Mouse (Mus musculus) MEL (cell line): ENCODE data around the gene Zfp51. TPM values are rescaled to one million over a fixed set of nuclear protein-coding genes. Genes with fewer than 3 reads are reported as not detected.

Source experiments
- DNase-seq: peaks from one replicate; pipeline ENCODE4 v3.0.0; 2011; ENCODE audit warnings: low read depth, low spot score
- H3K27ac ChIP-seq: 2 replicates; pipeline ENCODE4 v1.5.1; 2012; ENCODE audit warnings: low read depth, mild to moderate bottlenecking, control low read depth, low read length, moderate library complexity; ENCODE audit not compliant: control insufficient read depth
- H3K27me3 ChIP-seq, 2 experiments: fragments of 150-350 bp in 1 of 2; sonication (generic) in 1 of 2; 2 replicates each; pipeline ENCODE4 v1.6.1; 2012; ENCODE audit warnings: low read length in 2 of 2, mild to moderate bottlenecking in 2 of 2, improper control_type of control experiment in 1 of 2, moderate library complexity in 1 of 2; ENCODE audit not compliant: insufficient read depth in 2 of 2, control insufficient read depth in 1 of 2
- H3K36me3 ChIP-seq, 2 experiments: 2 replicates each; pipeline ENCODE4 v1.6.1; 2012 to 2014; ENCODE audit warnings: low read length in 2 of 2, improper control_type of control experiment in 1 of 2, inconsistent platforms in 1 of 2, mild to moderate bottlenecking in 1 of 2; ENCODE audit not compliant: insufficient read depth in 2 of 2, control insufficient read depth in 1 of 2
- H3K4me1 ChIP-seq, 2 experiments: fragments of 150-350 bp in 1 of 2; sonication (generic) in 1 of 2; 2 replicates each; pipeline ENCODE4 v1.6.1; 2012; ENCODE audit warnings: low read length in 2 of 2, improper control_type of control experiment in 1 of 2, mild to moderate bottlenecking in 1 of 2; ENCODE audit not compliant: insufficient read depth in 2 of 2, control insufficient read depth in 1 of 2
- H3K4me3 ChIP-seq, 2 experiments: fragments of 150-350 bp in 1 of 2; sonication (generic) in 1 of 2; 2 replicates each; pipeline ENCODE4 v1.5.1; 2012; ENCODE audit warnings: low read depth in 2 of 2, low read length in 2 of 2, mild to moderate bottlenecking in 2 of 2, moderate library complexity in 2 of 2, control low read depth in 1 of 2, improper control_type of control experiment in 1 of 2; ENCODE audit not compliant: control insufficient read depth in 1 of 2, insufficient read depth in 1 of 2
- H3K79me2 ChIP-seq: 2 replicates; pipeline ENCODE4 v1.6.1; 2012; ENCODE audit warnings: mild to moderate bottlenecking, low read length, moderate library complexity; ENCODE audit not compliant: control insufficient read depth, poor library complexity, insufficient read depth
- H3K9ac ChIP-seq: 2 replicates; pipeline ENCODE4 v1.6.1; 2012; ENCODE audit warnings: low read depth, mild to moderate bottlenecking, control low read depth, low read length, moderate library complexity; ENCODE audit not compliant: control insufficient read depth, poor library complexity, severe bottlenecking
- H3K9me3 ChIP-seq: fragments of 150-350 bp; sonication (generic); replicated peaks from 2 replicates; pipeline ENCODE4 v1.6.1; 2012; ENCODE audit warnings: mild to moderate bottlenecking, low read length, improper control_type of control experiment, moderate library complexity; ENCODE audit not compliant: insufficient read depth
- BHLHE40 ChIP-seq: IDR thresholded peaks from 2 replicates; pipeline ENCODE4 v1.6.1; 2012; ENCODE audit warnings: low read depth, mild to moderate bottlenecking, inconsistent platforms, low read length, improper control_type of control experiment, borderline replicate concordance
- CHD1 ChIP-seq: IDR thresholded peaks from 2 replicates; pipeline ENCODE4 v1.6.1; 2012; ENCODE audit warnings: low read depth, mild to moderate bottlenecking, inconsistent platforms, low read length, improper control_type of control experiment
- CHD2 ChIP-seq: IDR thresholded peaks from 2 replicates; pipeline ENCODE4 v1.6.1; 2011; ENCODE audit warnings: low read length, improper control_type of control experiment
- E2F4 ChIP-seq: IDR thresholded peaks from 2 replicates; pipeline ENCODE4 v1.6.1; 2011; ENCODE audit warnings: low read depth, low read length, improper control_type of control experiment, borderline replicate concordance
- ELF1 ChIP-seq: IDR thresholded peaks from 2 replicates; pipeline ENCODE4 v1.6.1; 2014; ENCODE audit warnings: low read depth, mild to moderate bottlenecking, inconsistent platforms, low read length, improper control_type of control experiment, moderate library complexity
- EP300 ChIP-seq, 2 experiments: IDR thresholded peaks; 2 replicates each; pipeline ENCODE4 v1.6.1; 2011; ENCODE audit warnings: improper control_type of control experiment in 2 of 2, low read length in 2 of 2, low read depth in 1 of 2, mild to moderate bottlenecking in 1 of 2
- ETS1 ChIP-seq: IDR thresholded peaks from 2 replicates; pipeline ENCODE4 v1.6.1; 2012; ENCODE audit warnings: low read depth, mild to moderate bottlenecking, inconsistent platforms, low read length, improper control_type of control experiment, moderate library complexity
- GABPA ChIP-seq: IDR thresholded peaks from 2 replicates; pipeline ENCODE4 v1.6.1; 2012; ENCODE audit warnings: low read depth, mild to moderate bottlenecking, inconsistent platforms, low read length, improper control_type of control experiment, moderate library complexity
- GATA1 ChIP-seq: IDR thresholded peaks from 2 replicates; pipeline ENCODE4 v1.6.1; 2011; ENCODE audit warnings: low read depth, low read length, improper control_type of control experiment
- HCFC1 ChIP-seq: IDR thresholded peaks from 2 replicates; pipeline ENCODE4 v1.6.1; 2012; ENCODE audit warnings: low read depth, mild to moderate bottlenecking, inconsistent platforms, low read length, improper control_type of control experiment, moderate library complexity
- JUND ChIP-seq: IDR thresholded peaks from 2 replicates; pipeline ENCODE4 v1.6.1; 2011; ENCODE audit warnings: low read depth, mild to moderate bottlenecking, improper control_type of control experiment, low read length
- KAT2A ChIP-seq: conservative IDR thresholded peaks from 2 replicates; pipeline ENCODE4 v1.6.1; 2012; ENCODE audit warnings: low read depth, low read length, improper control_type of control experiment, inconsistent platforms
- MAFK ChIP-seq: IDR thresholded peaks from 2 replicates; pipeline ENCODE4 v1.6.1; 2011; ENCODE audit warnings: low read depth, mild to moderate bottlenecking, low read length, improper control_type of control experiment, borderline replicate concordance
- MAZ ChIP-seq: IDR thresholded peaks from 2 replicates; pipeline ENCODE4 v1.6.1; 2012; ENCODE audit warnings: low read depth, mild to moderate bottlenecking, inconsistent platforms, low read length, improper control_type of control experiment
- MEF2A ChIP-seq: IDR thresholded peaks from 2 replicates; pipeline ENCODE4 v1.6.1; 2014; ENCODE audit warnings: low read depth, mild to moderate bottlenecking, inconsistent platforms, low read length, improper control_type of control experiment; ENCODE audit not compliant: poor library complexity, insufficient replicate concordance, severe bottlenecking; ENCODE audit errors: extremely low read depth
- MYB ChIP-seq: IDR thresholded peaks from 2 replicates; pipeline ENCODE4 v1.6.1; 2011; ENCODE audit warnings: mild to moderate bottlenecking, low read depth, low read length, improper control_type of control experiment
- MYC ChIP-seq: IDR thresholded peaks from 2 replicates; pipeline ENCODE4 v1.6.1; 2011; ENCODE audit warnings: low read depth, mild to moderate bottlenecking, low read length, improper control_type of control experiment, moderate library complexity
- NELFE ChIP-seq: IDR thresholded peaks from 2 replicates; pipeline ENCODE4 v1.6.1; 2011; ENCODE audit warnings: low read depth, low read length, improper control_type of control experiment
- NRF1 ChIP-seq: IDR thresholded peaks from 2 replicates; pipeline ENCODE4 v1.6.1; 2014; ENCODE audit warnings: low read depth, mild to moderate bottlenecking, inconsistent platforms, low read length, improper control_type of control experiment, moderate library complexity; ENCODE audit not compliant: poor library complexity, insufficient read depth, severe bottlenecking
- POLR2A ChIP-seq, 2 experiments: IDR thresholded peaks; 2 replicates each; pipeline ENCODE4 v1.6.1; 2011 to 2012; ENCODE audit warnings: low read length in 2 of 2, mild to moderate bottlenecking in 2 of 2, control low read depth in 1 of 2, improper control_type of control experiment in 1 of 2, low read depth in 1 of 2, moderate library complexity in 1 of 2; ENCODE audit not compliant: control insufficient read depth in 1 of 2, insufficient read depth in 1 of 2, poor library complexity in 1 of 2
- POLR2AphosphoS5 ChIP-seq: IDR thresholded peaks from 2 replicates; pipeline ENCODE4 v1.6.1; 2012; ENCODE audit warnings: low read depth, borderline replicate concordance, mild to moderate bottlenecking, inconsistent platforms, low read length, moderate library complexity, mixed read lengths
- RAD21 ChIP-seq: IDR thresholded peaks from 2 replicates; pipeline ENCODE4 v1.6.1; 2011; ENCODE audit warnings: mild to moderate bottlenecking, low read depth, low read length, improper control_type of control experiment
- SIN3A ChIP-seq: IDR thresholded peaks from 2 replicates; pipeline ENCODE4 v1.6.1; 2012; ENCODE audit warnings: low read length, improper control_type of control experiment, inconsistent platforms
- SMC3 ChIP-seq: IDR thresholded peaks from 2 replicates; pipeline ENCODE4 v1.6.1; 2011; ENCODE audit warnings: low read depth, low read length, improper control_type of control experiment
- TAL1 ChIP-seq: IDR thresholded peaks from 2 replicates; pipeline ENCODE4 v1.6.1; 2012; ENCODE audit warnings: mild to moderate bottlenecking, inconsistent platforms, low read length, moderate library complexity, mixed read lengths
- TBP ChIP-seq: IDR thresholded peaks from 2 replicates; pipeline ENCODE4 v1.8.0; 2011; ENCODE audit warnings: low read depth, low read length, improper control_type of control experiment
- TCF12 ChIP-seq: IDR thresholded peaks from 2 replicates; pipeline ENCODE4 v1.6.1; 2014; ENCODE audit warnings: low read depth, mild to moderate bottlenecking, inconsistent platforms, low read length, improper control_type of control experiment, moderate library complexity
- UBTF ChIP-seq: IDR thresholded peaks from 2 replicates; pipeline ENCODE4 v1.6.1; 2012; ENCODE audit warnings: low read depth, mild to moderate bottlenecking, inconsistent platforms, low read length, improper control_type of control experiment, moderate library complexity, borderline replicate concordance; ENCODE audit not compliant: insufficient read depth
- USF1 ChIP-seq: IDR thresholded peaks from 2 replicates; pipeline ENCODE4 v1.6.1; 2014; ENCODE audit warnings: low read depth, mild to moderate bottlenecking, inconsistent platforms, low read length, improper control_type of control experiment, moderate library complexity
- USF2 ChIP-seq, 2 experiments: IDR thresholded peaks; 2 replicates each; pipeline ENCODE4 v1.6.1; 2011 to 2012; ENCODE audit warnings: improper control_type of control experiment in 2 of 2, low read length in 2 of 2, borderline replicate concordance in 1 of 2, inconsistent platforms in 1 of 2, low read depth in 1 of 2, mild to moderate bottlenecking in 1 of 2; ENCODE audit not compliant: insufficient read depth in 1 of 2
- ZC3H11A ChIP-seq: IDR thresholded peaks from 2 replicates; pipeline ENCODE4 v1.6.1; 2012; ENCODE audit warnings: low read depth, mild to moderate bottlenecking, inconsistent platforms, low read length, improper control_type of control experiment
- ZKSCAN1 ChIP-seq: IDR thresholded peaks from 2 replicates; pipeline ENCODE4 v1.6.1; 2012; ENCODE audit warnings: low read depth, mild to moderate bottlenecking, inconsistent platforms, low read length, improper control_type of control experiment, moderate library complexity
- ZMIZ1 ChIP-seq: IDR thresholded peaks from 2 replicates; pipeline ENCODE4 v1.6.1; 2012; ENCODE audit warnings: low read depth, mild to moderate bottlenecking, inconsistent platforms, low read length, improper control_type of control experiment, moderate library complexity
- ZNF384 ChIP-seq: IDR thresholded peaks from 2 replicates; pipeline ENCODE4 v1.6.1; 2012; ENCODE audit warnings: low read depth, mild to moderate bottlenecking, inconsistent platforms, low read length, improper control_type of control experiment
- polyA plus RNA-seq, 2 experiments: library from polyadenylated mRNA; stranded (reverse) in 1 of 2; unstranded in 1 of 2; fragments of >175 nt in 1 of 2; fragments of >200 nt in 1 of 2; gene quantifications; 2 replicates each; pipeline versions ENCODE4 v1.2.1 to v1.2.4; 2012; ENCODE audit warnings: low replicate concordance in 2 of 2, low read depth in 1 of 2; ENCODE audit not compliant: insufficient read length in 2 of 2, insufficient read depth in 1 of 2, missing spikeins in 1 of 2
- total RNA-seq: library from RNA; depleted of rRNA; stranded (reverse); fragments of 300-350 nt; gene quantifications from 2 replicates; pipeline ENCODE4 v1.2.3, GENCODE M21; 2012

The Zfp51 gene
- total and polyA plus RNA-seq, 3 experiments = 3.5 to 5.5 TPM; not detected in 1

- H3K36me3 ChIP-seq = peaks cover 0 to 10% of the 10 kb centered on the region in 2 experiments; a peak in 1 of 4 replicates
- H3K9me3 ChIP-seq = no peaks in the 10 kb centered on the region
- H3K9ac ChIP-seq = peak within 1 kb of the TSS; percentile 65
- no peaks in the 10 kb centered on the region for H3K27me3 ChIP-seq
- peak within 1 kb of the TSS; percentile 71 to 72 for H3K4me3 ChIP-seq
- H3K27ac ChIP-seq = peak within 1 kb of the TSS; percentile 94
- peak; percentile 94 for DNase-seq
- 0 out of 2 replicates have a peak, but pooled peaks cover 1% of the 10 kb centered on the region for H3K79me2 ChIP-seq
- H3K4me1 ChIP-seq = peaks cover 3 to 11% of the 10 kb centered on the region in 2 experiments; a peak in 3 of 4 replicates
- no peak for TF ChIP-seq MAFK
- TF ChIP-seq USF1 = 0 out of 2 replicates have a peak, but pooled peaks have one; percentile 11
- peak; percentile 63 to 76 for TF ChIP-seq EP300 (IDR thresholded peaks at IDR 0.05; ENCODE audit: low read depth in 1 of 2, low read length in 2 of 2)
- no peak; the same call in 1 of the 2 replicates for TF ChIP-seq MAZ
- no peak for TF ChIP-seq NRF1
- TF ChIP-seq ZNF384 = no peak
- TF ChIP-seq CHD2 = peak; percentile 22; the same call in 1 of the 2 replicates
- TF ChIP-seq TBP = peak; percentile 79
- TF ChIP-seq BHLHE40 = 0 out of 2 replicates have a peak, but pooled peaks have one; percentile 22
- TF ChIP-seq UBTF = no peak
- TF ChIP-seq SMC3 = peak; percentile 83
- TF ChIP-seq USF2 (IDR thresholded peaks at IDR 0.05; ENCODE audit: borderline replicate concordance in 1 of 2, insufficient read depth in 1 of 2, low read depth in 1 of 2, low read length in 2 of 2) = no peak
- no peak for TF ChIP-seq KAT2A
- no peak for TF ChIP-seq CHD1
- peak; percentile 62; the same call in 1 of the 2 replicates for TF ChIP-seq ELF1
- no peak for TF ChIP-seq JUND
- TF ChIP-seq GABPA = no peak
- TF ChIP-seq ZMIZ1 = no peak
- no peak for TF ChIP-seq E2F4
- TF ChIP-seq GATA1 = peak; percentile 89
- peak; percentile 94 for TF ChIP-seq RAD21
- TF ChIP-seq ZKSCAN1 = no peak
- TF ChIP-seq POLR2A (IDR thresholded peaks at IDR 0.05; ENCODE audit: control insufficient read depth in 1 of 2, insufficient read depth in 1 of 2, low read depth in 1 of 2, low read length in 2 of 2, poor library complexity in 1 of 2) = peak; percentile 59 to 87; a peak in 3 of 4 replicates
- TF ChIP-seq SIN3A = peak; percentile 85
- TF ChIP-seq TCF12 = peak; percentile 50
- peak; percentile 72 for TF ChIP-seq NELFE
- no peak for TF ChIP-seq MEF2A
- TF ChIP-seq ZC3H11A = peak; percentile 80
- no peak; the same call in 1 of the 2 replicates for TF ChIP-seq MYC
- peak; percentile 74 for TF ChIP-seq HCFC1
- TF ChIP-seq TAL1 = peak; percentile 12; the same call in 1 of the 2 replicates
- TF ChIP-seq MYB = peak; percentile 89
- peak; percentile 84 for TF ChIP-seq ETS1
- 0 out of 2 replicates have a peak, but pooled peaks have one; percentile 24 for TF ChIP-seq POLR2AphosphoS5
These were observed 27.2 kb upstream of the Zfp51 start, which contains the start of gene Zfp54 for GRCm38 (mm10) chr17:21422664-21423599. Gene Zfp54 (plus strand): TSS chr17:21423227.
